Mouse (Mus musculus) CH12.LX (cell line): Measurements from ENCODE around the gene Hist1h3i. TPM values are rescaled to one million over a fixed set of nuclear protein-coding genes. Genes with fewer than 3 reads are reported as not detected.

Experiments
- DNase-seq: peaks from one replicate; pipeline ENCODE4 v3.0.0-alpha.2; 2013; ENCODE audit errors: extremely low read depth
- H3K27ac ChIP-seq: 2 replicates; pipeline ENCODE4 v1.5.1; 2012; ENCODE audit warnings: low read depth, mild to moderate bottlenecking, control low read depth, moderate library complexity; ENCODE audit not compliant: insufficient read depth
- H3K27me3 ChIP-seq: replicated peaks from 2 replicates; pipeline ENCODE3; 2012; ENCODE audit warnings: inconsistent platforms
- H3K36me3 ChIP-seq, 2 experiments: replicated peaks in 1 of 2; 2 replicates each; pipeline versions ENCODE3 to v1.6.1; 2012; ENCODE audit warnings: inconsistent platforms in 1 of 2, low read length in 1 of 2, mild to moderate bottlenecking in 1 of 2, mixed read lengths in 1 of 2, moderate library complexity in 1 of 2; ENCODE audit not compliant: control insufficient read depth in 1 of 2, insufficient read depth in 1 of 2
- H3K4me1 ChIP-seq, 2 experiments: 2 replicates each; pipeline ENCODE4 v1.6.1; 2012; ENCODE audit warnings: inconsistent platforms in 1 of 2, moderate library complexity in 1 of 2; ENCODE audit not compliant: insufficient read depth in 2 of 2, control insufficient read depth in 1 of 2
- H3K4me2 ChIP-seq: 2 replicates; pipeline ENCODE4 v1.6.1; 2012; ENCODE audit warnings: low read depth, mild to moderate bottlenecking, control low read depth; ENCODE audit not compliant: poor library complexity, insufficient read depth, severe bottlenecking
- H3K4me3 ChIP-seq, 3 experiments: fragments of 150-350 bp in 1 of 3; sonication (generic) in 1 of 3; replicated peaks in 1 of 3; 2 replicates each; pipeline versions ENCODE3 to v1.5.1; 2011 to 2012; ENCODE audit warnings: low read depth in 2 of 3, low read length in 2 of 3, mild to moderate bottlenecking in 2 of 3, moderate library complexity in 2 of 3, control low read depth in 1 of 3, improper control_type of control experiment in 1 of 3, inconsistent platforms in 1 of 3, mixed read lengths in 1 of 3; ENCODE audit not compliant: poor library complexity in 1 of 3
- H3K79me2 ChIP-seq: replicated peaks from 2 replicates; pipeline ENCODE4 v1.6.1; 2012; ENCODE audit warnings: mild to moderate bottlenecking, moderate library complexity; ENCODE audit not compliant: control insufficient read depth, poor library complexity, insufficient read depth, severe bottlenecking; ENCODE audit errors: extremely low read depth
- H3K9ac ChIP-seq: 2 replicates; pipeline ENCODE4 v1.6.1; 2012; ENCODE audit warnings: low read depth, mild to moderate bottlenecking, control low read depth, moderate library complexity; ENCODE audit not compliant: insufficient read depth
- H3K9me3 ChIP-seq: replicated peaks from 2 replicates; pipeline ENCODE3; 2012; ENCODE audit warnings: low read length, inconsistent platforms, mixed read lengths
- BHLHE40 ChIP-seq: IDR thresholded peaks from 2 replicates; pipeline ENCODE4 v1.6.1; 2011; ENCODE audit warnings: mild to moderate bottlenecking, low read depth, low read length, improper control_type of control experiment
- CHD1 ChIP-seq: IDR thresholded peaks from 2 replicates; pipeline ENCODE4 v1.6.1; 2012; ENCODE audit warnings: low read depth, low read length, improper control_type of control experiment, inconsistent platforms
- CHD2 ChIP-seq: IDR thresholded peaks from 2 replicates; pipeline ENCODE4 v1.6.1; 2011; ENCODE audit warnings: low read length, improper control_type of control experiment
- CTCF ChIP-seq, 2 experiments: IDR thresholded peaks in 1 of 2; conservative IDR thresholded peaks in 1 of 2; 2 replicates each; pipeline ENCODE4 v1.5.1; 2011 to 2012; ENCODE audit warnings: low read depth in 2 of 2, low read length in 2 of 2, improper control_type of control experiment in 1 of 2, inconsistent platforms in 1 of 2, mild to moderate bottlenecking in 1 of 2, moderate library complexity in 1 of 2
- E2F4 ChIP-seq: IDR thresholded peaks from 2 replicates; pipeline ENCODE4 v1.6.1; 2011; ENCODE audit warnings: low read depth, low read length, improper control_type of control experiment; ENCODE audit not compliant: insufficient replicate concordance
- ELF1 ChIP-seq: IDR thresholded peaks from 2 replicates; pipeline ENCODE4 v1.6.1; 2014; ENCODE audit warnings: low read depth, mild to moderate bottlenecking, inconsistent platforms, low read length, improper control_type of control experiment
- EP300 ChIP-seq: IDR thresholded peaks from 2 replicates; pipeline ENCODE4 v1.6.1; 2011; ENCODE audit warnings: low read length, improper control_type of control experiment
- ETS1 ChIP-seq: conservative IDR thresholded peaks from 2 replicates; pipeline ENCODE4 v1.6.1; 2012; ENCODE audit warnings: low read depth, mild to moderate bottlenecking, inconsistent platforms, low read length, improper control_type of control experiment, moderate library complexity
- GABPA ChIP-seq: IDR thresholded peaks from 2 replicates; pipeline ENCODE4 v1.6.1; 2012; ENCODE audit warnings: low read depth, low read length, improper control_type of control experiment, inconsistent platforms; ENCODE audit not compliant: insufficient replicate concordance
- HCFC1 ChIP-seq: IDR thresholded peaks from 2 replicates; pipeline ENCODE4 v1.6.1; 2012; ENCODE audit warnings: low read depth, mild to moderate bottlenecking, inconsistent platforms, low read length, improper control_type of control experiment
- IRF4 ChIP-seq: IDR thresholded peaks from 2 replicates; pipeline ENCODE4 v1.6.1; 2014; ENCODE audit warnings: low read depth, mild to moderate bottlenecking, inconsistent platforms, low read length, improper control_type of control experiment
- JUN ChIP-seq: IDR thresholded peaks from 2 replicates; pipeline ENCODE4 v1.6.1; 2011; ENCODE audit warnings: low read depth, mild to moderate bottlenecking, low read length, improper control_type of control experiment, moderate library complexity; ENCODE audit not compliant: insufficient read depth
- JUND ChIP-seq: conservative IDR thresholded peaks from 2 replicates; pipeline ENCODE4 v1.6.1; 2011; ENCODE audit warnings: low read depth, low read length, improper control_type of control experiment
- KAT2A ChIP-seq: IDR thresholded peaks from 2 replicates; pipeline ENCODE4 v1.6.1; 2012; ENCODE audit warnings: low read length, improper control_type of control experiment, inconsistent platforms; ENCODE audit not compliant: insufficient replicate concordance
- MAFK ChIP-seq: IDR thresholded peaks from 2 replicates; pipeline ENCODE4 v1.6.1; 2011; ENCODE audit warnings: low read length, improper control_type of control experiment; ENCODE audit not compliant: insufficient replicate concordance
- MAX ChIP-seq: IDR thresholded peaks from 2 replicates; pipeline ENCODE4 v1.6.1; 2011; ENCODE audit warnings: low read length, improper control_type of control experiment
- MAZ ChIP-seq: IDR thresholded peaks from 2 replicates; pipeline ENCODE4 v1.6.1; 2012; ENCODE audit warnings: low read depth, mild to moderate bottlenecking, inconsistent platforms, low read length, improper control_type of control experiment, moderate library complexity
- MEF2A ChIP-seq: IDR thresholded peaks from 2 replicates; pipeline ENCODE4 v1.6.1; 2014; ENCODE audit warnings: low read depth, mild to moderate bottlenecking, inconsistent platforms, low read length, improper control_type of control experiment, borderline replicate concordance
- MXI1 ChIP-seq: IDR thresholded peaks from 2 replicates; pipeline ENCODE4 v1.6.1; 2011; ENCODE audit warnings: mild to moderate bottlenecking, low read depth, low read length, improper control_type of control experiment
- MYC ChIP-seq: IDR thresholded peaks from 2 replicates; pipeline ENCODE4 v1.6.1; 2011; ENCODE audit warnings: low read depth, mild to moderate bottlenecking, improper control_type of control experiment, low read length
- NELFE ChIP-seq: IDR thresholded peaks from 2 replicates; pipeline ENCODE4 v1.6.1; 2011; ENCODE audit warnings: low read depth, low read length, improper control_type of control experiment
- NRF1 ChIP-seq: IDR thresholded peaks from 2 replicates; pipeline ENCODE4 v1.6.1; 2014; ENCODE audit warnings: low read depth, mild to moderate bottlenecking, inconsistent platforms, low read length, improper control_type of control experiment, moderate library complexity
- PAX5 ChIP-seq: IDR thresholded peaks from 2 replicates; pipeline ENCODE4 v1.6.1; 2012; ENCODE audit warnings: low read length, inconsistent platforms, mixed read lengths
- POLR2A ChIP-seq: IDR thresholded peaks from 2 replicates; pipeline ENCODE4 v1.6.1; 2011; ENCODE audit warnings: low read depth, mild to moderate bottlenecking, improper control_type of control experiment, low read length
- POLR2AphosphoS2 ChIP-seq: IDR thresholded peaks from 2 replicates; pipeline ENCODE4 v1.6.1; 2011; ENCODE audit warnings: low read depth, low read length, improper control_type of control experiment
- RAD21 ChIP-seq: IDR thresholded peaks from 2 replicates; pipeline ENCODE4 v1.6.1; 2011; ENCODE audit warnings: low read depth, mild to moderate bottlenecking, low read length, improper control_type of control experiment, moderate library complexity
- RCOR1 ChIP-seq: conservative IDR thresholded peaks from 2 replicates; pipeline ENCODE4 v1.6.1; 2012; ENCODE audit warnings: low read depth, mild to moderate bottlenecking, inconsistent platforms, low read length, improper control_type of control experiment
- SIN3A ChIP-seq: IDR thresholded peaks from 2 replicates; pipeline ENCODE4 v1.6.1; 2012; ENCODE audit warnings: low read length, improper control_type of control experiment, inconsistent platforms
- SMC3 ChIP-seq: IDR thresholded peaks from 2 replicates; pipeline ENCODE4 v1.6.1; 2011; ENCODE audit warnings: low read depth, low read length, improper control_type of control experiment
- TBP ChIP-seq: conservative IDR thresholded peaks from 2 replicates; pipeline ENCODE4 v1.6.1; 2011; ENCODE audit warnings: low read depth, low read length, improper control_type of control experiment
- TCF12 ChIP-seq: IDR thresholded peaks from 2 replicates; pipeline ENCODE4 v1.6.1; 2014; ENCODE audit warnings: low read depth, mild to moderate bottlenecking, inconsistent platforms, low read length, improper control_type of control experiment
- UBTF ChIP-seq: IDR thresholded peaks from 2 replicates; pipeline ENCODE4 v1.6.1; 2012; ENCODE audit warnings: low read depth, mild to moderate bottlenecking, inconsistent platforms, low read length, improper control_type of control experiment, moderate library complexity
- USF1 ChIP-seq: IDR thresholded peaks from 2 replicates; pipeline ENCODE4 v1.6.1; 2014; ENCODE audit warnings: low read depth, mild to moderate bottlenecking, inconsistent platforms, low read length, improper control_type of control experiment
- USF2 ChIP-seq: conservative IDR thresholded peaks from 2 replicates; pipeline ENCODE4 v1.6.1; 2011; ENCODE audit warnings: low read depth, low read length, improper control_type of control experiment
- ZC3H11A ChIP-seq: IDR thresholded peaks from 2 replicates; pipeline ENCODE4 v1.6.1; 2012; ENCODE audit warnings: low read depth, mild to moderate bottlenecking, inconsistent platforms, low read length, improper control_type of control experiment
- ZKSCAN1 ChIP-seq: IDR thresholded peaks from 2 replicates; pipeline ENCODE4 v1.6.1; 2012; ENCODE audit warnings: low read depth, inconsistent platforms, low read length, improper control_type of control experiment, borderline replicate concordance
- ZMIZ1 ChIP-seq: IDR thresholded peaks from 2 replicates; pipeline ENCODE4 v1.6.1; 2012; ENCODE audit warnings: low read depth, mild to moderate bottlenecking, inconsistent platforms, low read length, improper control_type of control experiment
- ZNF384 ChIP-seq: IDR thresholded peaks from 2 replicates; pipeline ENCODE4 v1.6.1; 2012; ENCODE audit warnings: low read depth, low read length, improper control_type of control experiment, inconsistent platforms
- dilution Hi-C: fragments of 300-500 bp; cut with MboI; formaldehyde crosslinking; loops from 2 replicates; pipeline ENCODE4 v1.14.3; 2020; ENCODE audit warnings: low sequenced_read_pairs; ENCODE audit not compliant: extremely low pct_unique_long_range_greater_than_20kb, extremely low pct_ligation_motif_present
- in situ Hi-C: fragments of 300-500 bp; cut with MboI; formaldehyde crosslinking; loops from 3 replicates; pipeline ENCODE4 v1.14.3; 2019; ENCODE audit warnings: low sequenced_read_pairs, low pct_ligation_motif_present, low pct_unique_long_range_greater_than_20kb, mixed read lengths
- polyA plus RNA-seq: library from polyadenylated mRNA; unstranded; fragments of >175 nt; gene quantifications from 2 replicates; pipeline ENCODE4 v1.2.1, GENCODE M21; 2012; ENCODE audit warnings: low read depth; ENCODE audit not compliant: insufficient read length
- total RNA-seq, 2 experiments: library from RNA; depleted of rRNA; stranded (reverse); fragments of 300-350 nt in 1 of 2; fragments of >200 nt in 1 of 2; gene quantifications; 2 replicates each; pipeline ENCODE4 v1.2.3; 2012 to 2014

Gene Hist1h3i
- total RNA-seq (2012; rRNA removed) = 797 and 828 TPM in 2 replicates
- 7.7 and 21.2 TPM in 2 replicates for total RNA-seq (2014; rRNA removed)
- polyA plus RNA-seq = 2.0 and 14.3 TPM in 2 replicates

DNA sequence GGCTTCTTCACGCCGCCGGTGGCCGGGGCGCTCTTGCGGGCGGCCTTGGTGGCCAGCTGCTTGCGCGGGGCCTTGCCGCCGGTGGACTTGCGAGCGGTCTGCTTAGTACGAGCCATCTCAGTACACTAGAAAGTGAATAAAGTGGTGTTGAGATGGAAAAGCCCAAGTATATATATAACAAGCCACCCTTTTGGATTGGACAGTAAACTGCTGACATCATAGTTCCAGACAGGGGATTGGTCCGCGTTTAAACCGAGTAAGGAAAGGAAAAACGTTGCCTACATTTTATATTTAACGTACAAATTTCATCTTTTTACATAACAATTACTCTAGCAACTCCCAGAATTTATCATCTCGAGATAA, at the start of gene Hist1h3i:
Gene Hist1h3i (minus strand): TSS at position 116 of the 363 bp plus-strand sequence.
- in situ Hi-C loops = no loop called here
- TF ChIP-seq MAFK = peak; percentile 62; the same call in 1 of the 2 replicates
- TF ChIP-seq MEF2A = no peak
- TF ChIP-seq ELF1 = no peak
- no peak for TF ChIP-seq E2F4
- no peak for TF ChIP-seq MXI1
- TF ChIP-seq USF1 = no peak
- TF ChIP-seq ZMIZ1 = peak; percentile 99
- TF ChIP-seq MAX = no peak
- no peak for TF ChIP-seq KAT2A
- peak; percentile 77 for TF ChIP-seq TCF12
- no peak for TF ChIP-seq GABPA
- TF ChIP-seq MAZ = no peak
- no peak for TF ChIP-seq PAX5
- TF ChIP-seq ZC3H11A = no peak
- no peak for TF ChIP-seq ZKSCAN1
- no peak for TF ChIP-seq USF2
- TF ChIP-seq RAD21 = no peak
- TF ChIP-seq RCOR1 = no peak
- TF ChIP-seq NELFE = peak; percentile 99
- TF ChIP-seq BHLHE40 = no peak
- no peak for TF ChIP-seq JUN
- no peak for TF ChIP-seq SIN3A
- TF ChIP-seq EP300 = no peak
- TF ChIP-seq HCFC1 = peak; percentile 35
- no peak for TF ChIP-seq CTCF (conservative IDR thresholded peaks at IDR 0.05 in 1 of 2, IDR thresholded peaks at IDR 0.05 in 1 of 2; ENCODE audit: low read depth in 2 of 2, low read length in 2 of 2)
- no peak for TF ChIP-seq ETS1
- no peak for TF ChIP-seq JUND
- no peak for TF ChIP-seq SMC3
- no peak for TF ChIP-seq ZNF384
- TF ChIP-seq TBP = peak; percentile 99
- TF ChIP-seq CHD2 = peak; percentile 79
- TF ChIP-seq POLR2A = peak; percentile 97
- peak; percentile 62 for TF ChIP-seq POLR2AphosphoS2
- TF ChIP-seq MYC = no peak
- TF ChIP-seq UBTF = 0 out of 2 replicates have a peak, but pooled peaks have one; percentile 72
- TF ChIP-seq NRF1 = no peak
- peak; percentile 70; the same call in 1 of the 2 replicates for TF ChIP-seq CHD1
- no peak for TF ChIP-seq IRF4

More for the DNA sequence above, at the start of gene Hist1h3i:
- DNase-seq = peak; percentile 92
- Histone ChIP-seq H3K9me3 (no peaks in the 10 kb centered on the region), H3K4me3 (peak within 1 kb of the TSS; percentile 29 to 59 (median 43)), H3K9ac (peak within 1 kb of the TSS; percentile 83), H3K27me3 (no peaks in the 10 kb centered on the region), H3K4me1 (peaks cover 0 to 29% of the 10 kb centered on the region in 2 experiments; a peak in 3 of 4 replicates), H3K36me3 (no peaks in the 10 kb centered on the region), H3K27ac (peak within 1 kb of the TSS; percentile 94), H3K79me2 (no peaks in the 10 kb centered on the region), H3K4me2 (peak within 1 kb of the TSS; percentile 72)
- dilution Hi-C loops = no loop called here
